Mouse (Mus musculus) lung, postnatal 14 days (tissue): Measurements from ENCODE around the gene Nat14.

ENCODE experiments used
- DNase-seq: peaks from one replicate; pipeline ENCODE4 v3.0.0; 2021

The Nat14 gene

GRCm38 (mm10) chr7:4920976-4921823 is 628 bp upstream of the Nat14 start:
- no peak for DNase-seq

DNA sequence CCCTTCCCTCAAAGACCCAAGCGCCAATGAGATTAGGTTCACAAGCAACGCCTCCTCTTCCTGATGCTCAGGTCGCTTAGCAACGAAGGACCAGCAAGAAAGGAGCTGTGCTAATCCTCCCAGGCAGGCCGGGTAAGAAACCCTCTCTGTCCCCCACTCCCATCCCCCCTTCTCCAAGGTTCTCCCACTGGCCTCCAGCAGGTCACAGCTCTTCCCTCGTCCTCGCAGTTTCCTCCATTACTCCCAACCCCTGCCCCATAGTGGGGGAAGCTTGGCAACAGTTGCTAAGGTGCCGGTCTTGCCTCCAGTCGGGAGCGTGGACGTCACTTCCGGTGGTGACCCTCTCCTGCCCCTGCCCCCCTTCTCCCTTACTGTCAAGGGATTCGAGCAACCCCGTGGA is 680 bp downstream of the Nat14 start:
- DNase-seq: peak; percentile 59

DNA sequence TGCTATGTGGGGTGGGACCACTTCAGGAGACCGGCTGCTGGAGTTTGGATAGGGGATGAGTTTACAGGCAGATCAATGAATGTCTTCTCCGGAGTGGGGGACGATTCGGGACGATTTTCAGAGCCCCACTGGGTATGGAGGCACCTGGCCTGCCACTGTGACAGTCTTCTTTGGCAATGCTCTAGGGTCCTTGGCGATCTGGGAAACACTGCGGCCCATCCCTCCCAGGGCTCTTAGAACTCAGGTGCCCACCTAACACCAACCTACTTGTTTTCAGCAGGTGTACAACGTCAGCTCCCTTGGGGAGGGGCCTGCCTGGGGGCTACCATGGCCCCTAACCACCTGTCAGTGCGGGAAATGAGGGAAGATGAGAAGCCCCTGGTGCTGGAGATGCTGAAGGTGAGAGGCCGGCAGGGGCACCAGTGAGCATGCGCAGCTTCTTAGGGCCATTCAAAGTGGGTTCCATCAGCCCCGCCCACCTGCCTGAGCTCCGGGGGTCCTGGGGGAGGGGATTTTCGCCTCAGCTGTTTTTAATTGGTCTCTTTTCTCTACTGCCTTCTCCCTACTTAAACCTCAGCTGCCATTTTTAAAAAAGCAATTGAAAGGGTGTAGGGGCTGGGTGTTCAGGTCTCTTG is 1.2 kb downstream of the Nat14 start:
- no peak for DNase-seq

DNA sequence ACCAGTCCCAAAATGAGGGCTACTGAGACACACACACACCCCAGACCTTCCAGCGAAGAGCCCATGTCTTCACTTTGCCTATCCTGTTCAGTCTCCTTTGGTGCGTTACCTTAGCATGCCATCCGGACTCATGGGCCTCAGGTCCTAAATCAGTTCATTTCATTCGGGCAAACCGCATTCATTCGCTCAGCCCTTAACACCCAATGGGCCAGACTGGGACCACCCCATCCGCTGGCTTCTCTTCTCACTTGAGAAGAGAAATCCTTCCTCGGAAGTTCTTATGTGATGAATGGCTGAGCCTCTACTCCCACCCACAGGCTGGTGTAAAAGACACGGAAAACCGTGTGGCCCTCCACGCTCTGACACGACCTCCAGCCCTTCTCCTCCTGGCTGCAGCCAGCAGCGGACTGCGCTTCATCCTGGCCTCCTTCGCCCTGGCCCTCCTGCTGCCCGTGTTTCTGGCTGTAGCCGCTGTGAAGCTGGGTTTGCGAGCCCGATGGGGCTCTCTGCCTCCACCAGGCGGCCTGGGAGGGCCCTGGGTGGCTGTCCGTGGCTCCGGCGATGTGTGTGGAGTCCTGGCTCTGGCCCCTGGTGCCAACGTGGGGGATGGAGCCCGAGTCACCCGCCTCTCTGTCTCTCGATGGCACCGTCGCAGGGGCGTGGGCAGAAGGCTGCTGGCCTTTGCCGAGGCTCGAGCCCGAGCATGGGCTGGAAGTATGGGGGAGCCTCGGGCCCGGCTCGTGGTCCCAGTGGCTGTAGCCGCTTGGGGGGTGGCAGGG is 1.9 kb downstream of the Nat14 start:
- DNase-seq: peak; percentile 41

GRCm38 (mm10) chr7:4924483-4924882 is 2.7 kb downstream of the Nat14 start:
- no peak for DNase-seq

DNA sequence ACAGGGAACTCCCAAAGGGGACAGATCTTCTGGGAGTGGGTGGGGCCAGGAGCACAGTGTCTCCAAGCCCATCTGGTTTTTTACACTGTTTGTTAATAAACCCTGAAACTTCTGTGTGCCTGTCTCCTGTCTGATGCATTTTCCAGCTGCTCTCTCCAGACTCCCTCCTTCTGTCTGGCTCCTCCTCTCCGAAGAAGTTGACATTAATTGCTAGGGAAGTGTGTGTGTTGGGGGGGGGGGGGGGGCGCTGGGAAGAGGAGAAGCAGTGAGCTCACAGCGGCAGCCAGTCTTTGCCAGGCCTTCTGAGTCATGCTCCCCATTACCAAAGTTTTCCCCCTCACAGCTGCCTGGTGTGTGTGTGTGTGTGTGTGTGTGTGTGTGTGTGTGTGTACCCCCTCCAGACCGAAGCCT is 3.1 kb downstream of the Nat14 start:
- DNase-seq: peak; percentile 50

DNA sequence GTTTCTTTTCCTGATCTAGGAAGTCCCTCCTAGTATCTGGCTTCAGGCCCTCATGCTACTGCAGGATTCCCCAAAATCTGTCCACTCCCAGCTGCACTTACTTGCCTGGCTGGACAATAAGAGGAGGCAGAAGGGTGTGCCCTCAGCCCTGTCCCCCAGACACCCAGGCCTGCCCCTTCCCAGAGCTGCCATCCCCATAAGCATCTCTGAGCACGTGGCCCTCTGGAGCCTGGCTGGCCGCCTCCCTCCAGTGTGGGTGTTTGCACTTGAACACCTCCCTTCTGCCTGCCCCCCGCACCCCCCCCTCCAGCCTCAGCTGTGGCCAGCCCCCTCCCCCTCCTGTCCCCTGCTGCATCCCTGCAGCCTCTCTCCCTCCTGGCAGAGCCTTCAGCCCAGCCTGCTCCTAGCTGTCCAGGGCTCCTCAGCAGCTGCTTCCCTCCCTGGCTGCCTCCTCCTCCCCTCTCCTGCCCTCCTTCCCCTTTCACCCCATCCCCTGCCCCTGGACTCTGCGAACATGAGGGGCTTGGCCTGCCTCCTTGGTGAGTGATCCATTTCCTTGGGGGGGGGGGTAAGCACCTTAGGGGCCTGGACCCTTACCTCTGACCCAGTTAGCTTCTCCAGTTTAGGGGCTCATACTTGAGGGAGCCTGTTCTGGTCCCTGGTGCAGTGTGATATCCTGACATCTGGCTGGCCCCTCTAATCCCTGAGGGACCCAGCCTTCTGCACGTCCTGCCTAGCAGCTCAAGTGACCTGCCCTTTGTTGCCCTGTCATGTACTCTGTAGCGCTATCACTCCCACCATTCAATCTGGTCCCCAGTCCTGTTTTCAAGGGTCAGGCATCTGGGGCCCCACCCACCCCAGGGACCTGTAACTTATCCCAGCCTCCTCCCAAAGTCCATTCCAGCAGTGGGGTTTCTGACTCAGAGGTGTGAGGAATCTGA is 3.9 kb downstream of the Nat14 start, which contains the start of gene Ssc5d:
Gene Ssc5d (plus strand): TSS at position 345 of the 941 bp plus-strand sequence.
- peak; percentile 51 for DNase-seq

DNA sequence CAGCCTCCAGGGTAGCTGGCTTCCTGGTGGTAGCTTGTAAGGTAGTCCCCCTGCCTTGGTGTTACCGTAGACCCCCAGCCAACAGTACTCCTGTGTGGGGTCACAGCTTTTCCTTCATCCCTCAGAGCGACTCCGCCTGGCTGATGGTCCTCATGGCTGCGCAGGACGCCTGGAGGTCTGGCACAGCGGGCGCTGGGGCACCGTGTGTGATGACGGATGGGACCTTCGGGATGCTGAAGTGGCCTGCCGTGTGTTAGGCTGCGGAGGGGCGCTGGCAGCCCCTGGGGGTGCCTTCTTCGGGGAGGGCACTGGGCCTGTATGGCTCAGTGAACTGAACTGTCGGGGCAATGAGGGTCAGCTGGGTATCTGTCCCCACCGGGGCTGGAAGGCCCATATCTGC is 5.0 kb downstream of the Nat14 start:
- no peak for DNase-seq

- no peak for DNase-seq
Observed at GRCm38 (mm10) chr7:4927711-4928110, 5.9 kb downstream of the Nat14 start.

GRCm38 (mm10) chr7:4928323-4928722 is 6.5 kb downstream of the Nat14 start:
- DNase-seq: no peak

DNA sequence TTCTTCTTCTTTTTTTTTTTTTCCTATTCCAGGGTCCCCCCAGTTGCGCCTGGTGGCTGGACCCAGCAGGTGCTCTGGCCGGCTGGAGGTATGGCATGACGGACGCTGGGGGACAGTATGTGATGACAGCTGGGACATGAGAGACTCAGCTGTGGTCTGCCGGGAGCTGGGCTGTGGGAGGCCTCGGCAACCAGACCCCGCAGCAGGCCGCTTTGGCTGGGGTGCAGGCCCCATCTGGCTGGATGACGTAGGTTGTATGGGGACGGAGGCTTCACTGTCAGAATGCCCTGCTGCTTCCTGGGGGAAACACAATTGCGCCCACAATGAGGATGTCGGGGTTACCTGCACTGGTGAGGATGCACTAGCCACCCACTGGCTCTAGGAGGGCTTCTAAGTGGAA is 11.3 kb downstream of the Nat14 start:
- DNase-seq: no peak

DNA sequence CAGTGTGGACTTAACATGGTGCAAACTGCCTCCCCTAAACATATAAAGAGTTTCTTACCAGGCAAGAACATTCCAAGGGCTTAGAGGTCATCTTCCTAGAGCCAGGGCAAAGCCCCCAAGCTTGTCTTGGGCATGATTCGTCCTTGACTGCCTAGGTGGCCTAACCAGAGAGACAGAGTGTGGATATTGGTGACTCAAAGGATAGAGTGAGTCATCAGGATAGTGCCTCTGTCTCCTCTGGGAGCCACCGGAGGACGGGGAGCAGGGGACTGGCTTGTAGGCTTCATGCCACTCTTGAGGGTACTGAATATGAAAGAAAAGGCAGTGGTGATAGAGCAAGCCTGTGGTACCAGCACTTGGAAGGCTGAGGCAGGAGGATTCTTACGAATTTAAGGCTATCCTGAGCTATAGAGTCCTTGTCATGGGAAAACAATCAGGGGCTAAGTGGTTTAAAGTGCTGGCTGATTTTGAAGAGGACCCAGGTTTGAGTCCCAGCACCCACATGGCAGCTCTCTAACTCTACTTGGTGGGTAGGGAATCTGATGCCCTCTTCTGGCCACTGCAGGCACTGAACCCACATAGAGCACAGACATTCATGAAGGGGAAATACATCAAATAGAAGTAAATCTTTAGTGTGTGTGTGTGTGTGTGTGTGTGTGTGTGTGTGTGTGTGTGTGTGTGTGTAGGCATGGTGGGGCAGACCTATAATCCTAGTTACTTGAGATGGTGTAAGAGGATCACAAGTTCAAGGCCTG is 12.5 kb downstream of the Nat14 start:
- no peak for DNase-seq

- DNase-seq: no peak
Observed at GRCm38 (mm10) chr7:4936832-4937231, 15.0 kb downstream of the Nat14 start.

GRCm38 (mm10) chr7:4937392-4937791 is 15.6 kb downstream of the Nat14 start:
- DNase-seq: no peak

GRCm38 (mm10) chr7:4938456-4938855 is 16.6 kb downstream of the Nat14 start:
- peak; percentile 87 for DNase-seq

GRCm38 (mm10) chr7:4940068-4940479 is 18.2 kb downstream of the Nat14 start:
- peak; percentile 89 for DNase-seq

DNA sequence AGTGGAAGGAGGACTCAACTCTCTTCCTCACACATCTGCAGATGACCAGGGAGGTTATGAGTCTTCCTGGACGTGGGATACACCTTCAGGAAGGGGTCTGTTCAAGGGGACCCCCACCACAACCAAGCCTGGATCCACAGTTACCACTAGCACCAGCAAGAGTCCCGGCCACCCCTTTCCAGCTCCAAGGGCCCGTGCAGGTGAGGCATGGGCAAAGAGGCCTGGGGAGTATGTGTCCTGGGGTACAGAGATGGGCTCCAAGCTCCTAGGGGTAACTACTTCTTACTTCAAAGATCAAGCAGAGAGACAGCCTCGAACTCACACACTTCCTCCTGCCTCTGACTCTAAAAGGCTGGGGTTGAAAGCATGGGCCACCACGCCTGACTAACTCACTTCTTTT is 20.8 kb downstream of the Nat14 start:
- no peak for DNase-seq

DNA sequence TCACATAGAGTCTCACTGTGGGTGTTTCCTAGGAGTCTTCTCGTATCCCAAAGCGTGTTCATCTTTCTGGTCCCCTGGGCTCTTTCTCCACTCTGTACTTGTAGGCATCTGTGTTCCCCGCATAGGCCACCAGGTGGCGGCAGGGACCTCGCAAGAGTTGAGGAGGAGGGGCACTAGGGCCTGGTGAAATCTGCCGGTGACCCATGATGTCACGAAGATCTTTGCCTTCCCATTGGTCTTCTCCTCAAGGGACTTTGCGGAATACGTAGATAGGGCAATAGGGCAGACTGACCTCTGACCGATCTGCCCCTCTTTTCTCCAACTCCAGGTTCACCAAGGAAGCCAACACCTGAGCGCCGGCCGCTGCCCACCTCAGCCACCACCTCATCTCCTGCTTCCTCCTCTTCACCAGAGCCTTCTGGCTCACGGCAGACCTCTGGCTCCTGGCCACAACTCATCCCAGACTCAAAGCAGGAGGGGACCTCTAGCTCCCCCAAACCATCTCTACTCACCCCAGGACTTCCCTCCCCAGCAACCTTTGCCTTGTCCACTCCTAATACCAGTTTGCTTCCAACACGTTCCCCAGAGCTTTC is 21.5 kb downstream of the Nat14 start:
- DNase-seq: peak; percentile 97

DNA sequence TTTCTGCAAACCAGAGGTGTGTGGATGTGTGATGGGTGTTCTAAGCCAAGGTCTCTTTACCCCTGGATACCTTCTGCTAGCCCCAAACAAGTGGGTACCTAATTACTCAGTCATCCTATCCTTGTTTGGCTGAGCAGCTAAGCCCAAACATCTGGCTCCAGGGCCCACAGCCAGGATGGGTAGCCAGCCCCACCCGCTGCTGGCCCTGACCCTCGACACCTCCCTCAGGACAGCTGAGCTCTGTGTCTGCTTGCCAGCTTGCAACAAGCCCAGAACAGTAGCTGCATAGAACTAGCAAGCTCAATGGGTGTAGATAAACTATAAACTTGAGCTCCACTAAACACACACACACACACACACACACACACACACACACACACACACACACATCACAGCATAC is 26.0 kb downstream of the Nat14 start:
- peak; percentile 64 for DNase-seq

- DNase-seq: no peak
Observed at GRCm38 (mm10) chr7:4948386-4948785, 26.6 kb downstream of the Nat14 start.
